ENCODE assay signal across 8 mouse cellular contexts in genomic region chr13:52903767-52904166, GRCm38 (mm10). TPM values are rescaled to one million over a fixed set of nuclear protein-coding genes. Genes with fewer than 3 reads are reported as not detected.
DNase-seq lines count a peak whose midpoint lies in the region; ATAC-seq and TF ChIP-seq lines count a peak whose summit lies in the region.

No protein-coding gene starts in this region.

- ATAC-seq in hindbrain, embryonic 15.5 days (ENCODE audit: low FRiP score, low read depth): 0 out of 2 replicates have a peak, but pooled peaks have one; percentile 43

- H3K27me3 ChIP-seq in embryonic facial prominence, embryonic 10.5 days (replicated peaks; ENCODE audit: low read depth, poor library complexity, severe bottlenecking): no peaks in the 10 kb centered on the region
- H3K27me3 ChIP-seq in hindbrain, embryonic 15.5 days: no peaks in the 10 kb centered on the region

- peaks cover 37% of the 10 kb centered on the region for H3K4me1 ChIP-seq in embryonic facial prominence, embryonic 10.5 days
- peaks cover 9% of the 10 kb centered on the region for H3K4me1 ChIP-seq in hindbrain, embryonic 15.5 days (replicated peaks)

- H3K4me3 ChIP-seq in layer of hippocampus, adult 2 months: no peak overlapping the region
- no peak overlapping the region for H3K4me3 ChIP-seq in embryonic facial prominence, embryonic 10.5 days
- no peak overlapping the region for H3K4me3 ChIP-seq in hindbrain, embryonic 15.5 days

- H3K27ac ChIP-seq in layer of hippocampus, adult 2 months: no peak overlapping the region
- peak overlapping the region; percentile 78 for H3K27ac ChIP-seq in embryonic facial prominence, embryonic 10.5 days (replicated peaks)
- H3K27ac ChIP-seq in hindbrain, embryonic 15.5 days (replicated peaks): peak overlapping the region; percentile 57; the same call in 1 of the 2 replicates

- 29% methylated on average over 10 of the region's 10 CpGs for WGBS in embryonic facial prominence, embryonic 10.5 days
- 35% methylated on average over 10 of the region's 10 CpGs for WGBS in hindbrain, embryonic 15.5 days

- H3K9ac ChIP-seq in hindbrain, embryonic 15.5 days: no peak overlapping the region

- H3K9me3 ChIP-seq in embryonic facial prominence, embryonic 10.5 days: no peaks in the 10 kb centered on the region
- no peaks in the 10 kb centered on the region for H3K9me3 ChIP-seq in hindbrain, embryonic 15.5 days

- DNase-seq in layer of hippocampus, adult 2 months (ENCODE audit: low spot score in 2 of 2): no peak
- DNase-seq in layer of hippocampus, postnatal 36 days: no peak
- peak; percentile 69 for DNase-seq in embryonic facial prominence, embryonic 10.5 days (ENCODE audit: low spot score)
- peak; percentile 49 for DNase-seq in neural tube, embryonic 10.5 days (ENCODE audit: extremely low spot score, low spot score)
- DNase-seq in layer of hippocampus, postnatal 25 days (ENCODE audit: extremely low spot score in 1 of 2, low spot score in 1 of 2): no peak
- DNase-seq in layer of hippocampus, adult 8-10 months (ENCODE audit: low spot score in 2 of 2): no peak
- DNase-seq in adrenal gland, postnatal 25 days: no peak

- peaks cover 22% of the 10 kb centered on the region for H3K36me3 ChIP-seq in embryonic facial prominence, embryonic 10.5 days (replicated peaks)
- H3K36me3 ChIP-seq in hindbrain, embryonic 15.5 days: 0 out of 2 replicates have a peak, but pooled peaks cover 6% of the 10 kb centered on the region

- TF ChIP-seq CTCF in layer of hippocampus, adult 2 months (conservative IDR thresholded peaks at IDR 0.05): peak; percentile 38

- no peak overlapping the region for H3K4me2 ChIP-seq in hindbrain, embryonic 15.5 days

RNA-seq across cellular contexts. Expression of gene Auh, which starts 25.7 kb away (rescaled TPM):
- total RNA-seq in layer of hippocampus, adult 2 months (2021): 100 to 1,000 TPM; 107 to 121 TPM
- 100 to 1,000 TPM; 107 to 115 TPM for total RNA-seq in layer of hippocampus, postnatal 36 days (2021)
- polyA plus RNA-seq in embryonic facial prominence, embryonic 10.5 days (2016; fragmentation: Nextera tagmentation; extraction: Ambion mirVana): 30.7 and 32.9 TPM in 2 replicates
- polyA plus RNA-seq in hindbrain, embryonic 15.5 days (2015; fragmentation: Nextera tagmentation; extraction: Ambion mirVana): 60.1 and 67.5 TPM in 2 replicates
- 100 to 1,000 TPM; 104 to 110 TPM for total RNA-seq in layer of hippocampus, postnatal 25 days (2021)
- total RNA-seq in layer of hippocampus, adult 8-10 months (2022): 100 to 1,000 TPM; 103 to 112 (median 107) TPM
- total RNA-seq in adrenal gland, postnatal 25 days (2021): 149 and 158 TPM in 2 replicates

Comparison
In these comparisons a context has a peak if more than half of its experiments do, and no peak if none do; other contexts are left out.
1. DNase-seq: peak in embryonic facial prominence, embryonic 10.5 days (single experiment) and neural tube, embryonic 10.5 days (single experiment); none in layer of hippocampus, adult 2 months (0 of 2), layer of hippocampus, postnatal 36 days (0 of 2), layer of hippocampus, postnatal 25 days (0 of 2), layer of hippocampus, adult 8-10 months (0 of 2) and adrenal gland, postnatal 25 days (single experiment).